Mouse (Mus musculus) forebrain, embryonic 16.5 days (tissue): ENCODE results near the gene Ralbp1. TPM values are rescaled to one million over a fixed set of nuclear protein-coding genes. Genes with fewer than 3 reads are reported as not detected.

Experiments used
- ATAC-seq: fragments of 200-750 bp; cut with Nextera tagmentation; 2 replicates; pipeline ENCODE4 v1.8.0; 2017; ENCODE audit warnings: mild to moderate bottlenecking, moderate library complexity
- H3K27ac ChIP-seq: fragments of 300-500 bp; sonication (generic); 2 replicates; pipeline ENCODE4 v1.5.1; 2014; ENCODE audit warnings: low read length, control low read depth
- H3K27me3 ChIP-seq: fragments of 300-500 bp; sonication (generic); replicated peaks from 2 replicates; pipeline ENCODE4 v1.6.1; 2014; ENCODE audit warnings: low read length; ENCODE audit not compliant: control insufficient read depth, insufficient read depth
- H3K36me3 ChIP-seq: fragments of 300-500 bp; sonication (generic); 2 replicates; pipeline ENCODE4 v1.6.1; 2014; ENCODE audit not compliant: control insufficient read depth, insufficient read depth
- H3K4me1 ChIP-seq: fragments of 300-500 bp; sonication (generic); replicated peaks from 2 replicates; pipeline ENCODE4 v1.6.1; 2014; ENCODE audit warnings: low read length; ENCODE audit not compliant: control insufficient read depth, insufficient read depth
- H3K4me2 ChIP-seq: fragments of 300-500 bp; sonication (generic); 2 replicates; pipeline ENCODE4 v1.6.1; 2014; ENCODE audit warnings: mild to moderate bottlenecking, low read length, control low read depth
- H3K4me3 ChIP-seq: fragments of 300-500 bp; sonication (generic); replicated peaks from 2 replicates; pipeline ENCODE4 v1.5.1; 2014; ENCODE audit warnings: mild to moderate bottlenecking, low read length, control low read depth
- H3K9ac ChIP-seq: fragments of 300-500 bp; sonication (generic); replicated peaks from 2 replicates; pipeline ENCODE4 v1.6.1; 2014; ENCODE audit warnings: low read depth, low read length, control low read depth
- H3K9me3 ChIP-seq: fragments of 300-500 bp; sonication (generic); 2 replicates; pipeline ENCODE4 v1.6.1; 2016; ENCODE audit warnings: low read length; ENCODE audit not compliant: control insufficient read depth
- WGBS: fragments of 180-500 bp; shearing (Covaris S2); extraction: QIAGEN DNeasy Blood & Tissue Kit; methylation state at CpG from one replicate; pipeline ENCODE4 v1.1.7; 2014; 5-methylcytosine and 5-hydroxymethylcytosine counted together
- polyA plus RNA-seq: library from polyadenylated mRNA; unstranded; fragments of >200 nt; fragmentation: Nextera tagmentation; extraction: Ambion mirVana; gene quantifications from 2 replicates; pipeline ENCODE4 v1.2.1, GENCODE M21; 2015

Gene Ralbp1
- polyA plus RNA-seq, 1 experiment from 2014 or later: 55.6 TPM

DNA sequence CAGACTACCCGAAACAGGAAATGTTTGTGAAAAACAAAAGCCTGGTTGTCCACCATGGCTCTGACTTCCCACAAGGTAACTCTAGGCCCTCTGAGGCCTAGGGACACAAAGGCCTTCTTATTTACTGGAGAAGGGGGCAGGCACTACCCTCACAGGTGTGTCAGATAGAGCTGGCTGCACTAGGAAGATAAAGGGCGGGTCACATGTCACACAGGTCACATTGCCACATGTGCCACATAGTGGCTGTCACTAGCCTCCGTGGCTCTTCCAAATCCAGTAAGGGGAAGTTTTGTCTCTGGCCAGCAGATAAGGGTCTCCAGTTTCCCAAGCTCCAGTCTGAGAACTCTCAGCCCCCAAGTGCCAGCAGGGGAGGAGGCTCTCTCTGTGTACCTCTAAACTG is 33.6 kb upstream of the Ralbp1 start:
- WGBS: 71% methylated on average over 3 of the region's 3 CpGs
- Histone ChIP-seq H3K9ac (no peak overlapping the region), H3K36me3 (peaks cover 5% of the 10 kb centered on the region), H3K4me2 (no peak overlapping the region), H3K4me3 (no peak overlapping the region), H3K27ac (no peak overlapping the region), H3K4me1 (peaks cover 11% of the 10 kb centered on the region), H3K9me3 (no peaks in the 10 kb centered on the region), H3K27me3 (no peaks in the 10 kb centered on the region)
- ATAC-seq: no peak

DNA sequence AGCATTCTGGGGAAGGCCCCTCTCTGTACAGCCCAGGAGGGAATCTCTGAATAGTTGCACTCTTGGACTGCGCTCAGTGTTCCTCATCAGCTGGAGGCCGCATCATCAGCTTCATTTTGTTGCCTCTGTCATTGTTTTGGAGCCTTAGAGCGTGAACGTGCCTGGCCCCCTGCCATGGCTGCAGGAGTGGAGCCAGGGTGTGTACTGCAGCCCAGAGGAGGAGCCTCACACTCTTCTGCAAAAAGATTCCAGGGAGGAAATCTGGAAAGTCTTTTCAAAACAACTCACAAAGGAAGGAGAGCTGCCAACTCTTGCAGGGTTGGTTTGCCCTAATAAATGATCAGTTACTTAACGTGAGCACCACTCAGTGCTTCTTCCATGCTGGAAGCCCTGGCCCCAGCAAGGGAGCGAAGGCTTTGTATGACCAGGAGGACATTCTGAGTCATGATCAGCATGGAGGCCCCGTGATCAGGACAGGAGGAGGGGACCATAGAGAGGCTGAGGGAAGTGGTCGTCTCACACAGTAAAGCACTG is 30.6 kb upstream of the Ralbp1 start:
- Histone ChIP-seq H3K4me2 (peak overlapping the region; percentile 23; the same call in 1 of the 2 replicates), H3K4me3 (no peak overlapping the region), H3K27me3 (no peaks in the 10 kb centered on the region), H3K27ac (peak overlapping the region; percentile 77), H3K9me3 (no peaks in the 10 kb centered on the region), H3K4me1 (peaks cover 11% of the 10 kb centered on the region), H3K36me3 (no peaks in the 10 kb centered on the region), H3K9ac (0 out of 2 replicates have a peak overlapping the region, but pooled peaks have one; percentile 11)
- peak; percentile 93 for ATAC-seq
- 3% methylated on average over 8 of the region's 8 CpGs for WGBS

DNA sequence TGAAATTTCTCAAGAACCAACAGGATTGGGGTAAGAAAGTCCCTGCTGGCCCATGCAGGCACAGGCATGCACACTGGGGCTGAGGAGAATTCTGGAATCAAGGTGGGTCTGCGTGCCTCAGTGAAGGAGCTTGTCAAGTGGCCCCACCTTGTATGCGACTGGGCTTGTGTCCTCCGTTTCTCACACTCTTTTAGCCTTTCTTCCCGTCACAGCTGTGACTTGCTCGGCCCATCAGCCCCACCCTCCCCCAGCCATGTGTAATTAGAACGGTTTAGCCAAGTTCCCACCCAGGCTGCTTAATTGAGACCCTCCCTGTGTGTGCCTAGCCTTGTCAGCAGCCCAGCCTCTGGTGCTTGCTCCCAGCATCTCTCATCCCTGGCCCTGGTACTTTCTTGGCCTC is 28.5 kb upstream of the Ralbp1 start:
- WGBS: 17% methylated on average over 6 of the region's 6 CpGs
- ATAC-seq: peak; percentile 34; the same call in 1 of the 2 replicates

DNA sequence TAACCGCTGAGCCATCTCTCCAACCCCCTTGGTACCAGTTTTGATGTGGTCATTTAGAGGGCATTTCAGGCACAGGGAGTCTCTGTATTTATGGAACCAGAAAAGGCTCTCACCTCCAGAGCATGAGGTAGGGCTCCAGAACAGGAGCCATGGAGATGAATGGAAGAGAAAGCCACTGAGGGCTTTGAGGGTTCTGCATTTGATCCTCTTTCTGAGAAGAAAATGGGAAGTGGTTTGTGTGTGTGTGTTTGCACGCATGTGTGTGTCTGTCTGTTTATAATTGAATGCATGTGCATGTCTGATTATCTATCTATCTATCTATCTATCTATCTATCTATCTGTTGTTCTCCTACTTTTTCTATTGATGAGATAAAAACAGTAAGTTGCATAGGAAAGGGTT is 26.6 kb upstream of the Ralbp1 start:
- no peaks in the 10 kb centered on the region for H3K27me3 ChIP-seq
- peaks cover 11% of the 10 kb centered on the region for H3K4me1 ChIP-seq
- no peaks in the 10 kb centered on the region for H3K9me3 ChIP-seq
- no peak overlapping the region for H3K9ac ChIP-seq
- H3K4me3 ChIP-seq: no peak overlapping the region
- 94% methylated on average over 2 of the region's 2 CpGs for WGBS
- H3K36me3 ChIP-seq: no peaks in the 10 kb centered on the region
- no peak overlapping the region for H3K27ac ChIP-seq
- no peak for ATAC-seq
- no peak overlapping the region for H3K4me2 ChIP-seq

More for the DNA sequence above, 28.5 kb upstream of the Ralbp1 start:
- Histone ChIP-seq H3K9me3 (no peaks in the 10 kb centered on the region), H3K4me2 (no peak overlapping the region), H3K4me3 (no peak overlapping the region), H3K4me1 (peaks cover 11% of the 10 kb centered on the region), H3K9ac (no peak overlapping the region), H3K27ac (no peak overlapping the region), H3K36me3 (no peaks in the 10 kb centered on the region), H3K27me3 (no peaks in the 10 kb centered on the region)

DNA sequence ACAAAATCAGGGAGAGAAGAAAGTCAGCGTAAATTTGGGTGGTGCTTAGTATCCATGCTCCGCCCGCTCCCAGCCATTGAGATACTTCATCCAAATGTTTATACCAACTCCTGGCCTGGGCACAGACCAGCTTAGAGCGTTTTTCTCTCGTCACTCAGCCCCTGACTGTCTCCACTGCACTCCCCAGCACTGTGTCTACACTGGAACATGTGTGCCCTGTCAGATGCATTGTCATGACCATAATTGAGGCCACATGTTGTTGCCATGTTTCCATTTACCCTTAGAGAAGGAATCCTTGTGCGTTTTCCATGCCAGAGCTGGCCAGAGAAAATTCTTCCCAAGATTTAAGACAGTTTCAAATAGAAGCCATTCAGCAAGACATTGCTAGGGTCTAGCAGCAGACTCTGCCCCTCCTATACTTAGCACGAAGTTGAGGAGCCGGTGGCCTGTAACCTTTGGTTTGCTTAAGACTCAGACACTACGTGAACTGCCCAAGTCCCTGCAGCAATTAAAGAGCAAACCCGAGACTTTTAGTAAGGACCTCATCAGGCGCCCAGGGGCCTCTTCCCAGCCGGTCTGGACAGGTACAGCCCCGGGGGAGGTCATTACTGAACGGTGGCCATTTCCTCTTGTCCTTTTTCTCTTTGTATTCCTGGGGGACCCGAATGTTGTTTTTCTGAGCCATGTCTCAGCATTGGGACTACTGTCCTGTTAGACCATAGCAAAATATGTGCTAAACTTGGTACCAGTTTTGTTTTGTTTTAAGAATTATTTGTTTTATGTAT is 25.9 kb upstream of the Ralbp1 start:
- ATAC-seq: no peak
- no peaks in the 10 kb centered on the region for H3K36me3 ChIP-seq
- peaks cover 11% of the 10 kb centered on the region for H3K4me1 ChIP-seq
- H3K27me3 ChIP-seq: no peaks in the 10 kb centered on the region
- H3K9me3 ChIP-seq: no peaks in the 10 kb centered on the region
- 85% methylated on average over 15 of the region's 15 CpGs for WGBS
- H3K9ac ChIP-seq: no peak overlapping the region
- no peak overlapping the region for H3K4me2 ChIP-seq
- no peak overlapping the region for H3K4me3 ChIP-seq
- no peak overlapping the region for H3K27ac ChIP-seq

DNA sequence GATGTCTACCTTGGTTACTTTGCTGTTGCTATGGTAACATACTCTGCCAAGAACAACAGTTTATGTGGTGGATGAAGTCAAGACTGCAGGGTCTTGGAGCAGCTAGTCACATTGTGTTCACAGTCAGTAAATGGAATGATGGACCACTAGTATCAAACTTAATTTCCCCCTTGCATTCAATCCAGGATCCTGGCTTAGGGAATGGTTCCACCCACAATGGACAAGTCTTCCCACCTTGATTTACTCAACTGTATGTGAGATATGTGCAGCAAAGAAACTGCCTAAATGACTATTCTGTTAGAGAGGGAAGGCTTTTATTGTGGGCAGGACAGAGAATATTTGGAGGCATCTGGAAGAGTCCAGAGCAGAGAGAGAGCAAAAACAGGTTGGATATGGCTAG is 22.7 kb upstream of the Ralbp1 start:
- no peak for ATAC-seq
- Histone ChIP-seq H3K4me1 (no peaks in the 10 kb centered on the region), H3K27ac (no peak overlapping the region), H3K9me3 (no peaks in the 10 kb centered on the region), H3K9ac (no peak overlapping the region), H3K4me2 (no peak overlapping the region), H3K27me3 (no peaks in the 10 kb centered on the region), H3K4me3 (no peak overlapping the region), H3K36me3 (no peaks in the 10 kb centered on the region)

DNA sequence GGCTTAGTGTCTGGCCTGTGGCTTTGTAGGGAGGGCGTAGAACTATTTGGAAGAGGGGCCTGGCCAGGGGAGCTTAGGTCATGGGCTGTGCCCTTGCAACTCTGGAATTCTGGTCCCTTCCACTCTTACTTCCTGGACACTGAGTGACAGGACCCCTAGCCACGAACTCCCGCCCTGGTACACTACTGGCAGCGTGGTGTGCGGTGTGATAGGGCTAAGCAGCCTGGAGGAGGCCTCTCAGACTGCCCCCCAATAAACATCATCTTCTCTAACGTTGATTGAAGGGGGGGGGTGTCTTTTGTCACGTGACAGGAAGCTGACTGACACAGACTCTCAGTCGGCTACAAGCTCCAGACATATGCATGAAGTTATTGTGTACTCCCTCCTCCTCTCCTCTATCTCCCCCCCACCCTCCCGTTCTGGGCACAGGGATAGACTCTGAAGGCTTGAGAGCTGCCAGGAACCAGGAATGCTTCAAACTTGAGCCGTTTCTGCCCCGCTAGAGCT is 21.4 kb upstream of the Ralbp1 start:
- no peaks in the 10 kb centered on the region for H3K27me3 ChIP-seq
- no peak overlapping the region for H3K4me3 ChIP-seq
- WGBS: 68% methylated on average over 11 of the region's 11 CpGs
- no peaks in the 10 kb centered on the region for H3K4me1 ChIP-seq
- no peaks in the 10 kb centered on the region for H3K36me3 ChIP-seq
- H3K27ac ChIP-seq: no peak overlapping the region
- H3K9me3 ChIP-seq: no peaks in the 10 kb centered on the region
- no peak for ATAC-seq
- H3K4me2 ChIP-seq: no peak overlapping the region
- no peak overlapping the region for H3K9ac ChIP-seq

DNA sequence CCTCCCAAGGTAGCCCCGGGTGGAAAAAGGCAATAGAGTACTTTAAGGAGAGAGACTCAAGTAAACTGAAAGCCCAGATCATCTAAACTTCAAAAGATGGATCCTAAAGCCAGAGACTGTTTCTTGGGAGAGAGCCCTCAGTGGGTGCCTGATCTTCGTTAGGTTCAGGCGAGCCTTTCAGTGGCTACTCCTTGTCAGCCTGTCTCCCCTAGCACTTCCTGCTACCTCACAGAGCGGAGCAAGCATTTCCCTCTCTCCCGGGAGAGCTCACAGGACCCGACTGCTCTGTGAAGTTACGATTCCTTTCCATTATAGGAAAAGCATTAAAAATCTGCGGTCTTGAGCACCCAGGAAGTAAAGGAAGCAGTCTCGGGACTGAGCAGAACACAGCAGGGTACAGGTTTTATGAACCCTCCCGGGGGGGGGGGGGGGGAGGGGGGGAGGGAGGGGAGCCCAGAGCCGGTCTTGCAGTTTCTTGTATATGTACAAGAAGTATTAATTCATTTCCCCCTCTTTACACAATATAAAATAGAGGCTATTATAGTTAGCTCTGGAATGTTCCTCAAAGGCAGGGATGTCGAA is 20.8 kb upstream of the Ralbp1 start:
- Histone ChIP-seq H3K9me3 (no peaks in the 10 kb centered on the region), H3K27ac (no peak overlapping the region), H3K4me1 (no peaks in the 10 kb centered on the region), H3K27me3 (no peaks in the 10 kb centered on the region), H3K4me2 (no peak overlapping the region), H3K9ac (no peak overlapping the region), H3K36me3 (no peaks in the 10 kb centered on the region), H3K4me3 (no peak overlapping the region)
- 50% methylated on average over 11 of the region's 12 CpGs for WGBS
- ATAC-seq: no peak

DNA sequence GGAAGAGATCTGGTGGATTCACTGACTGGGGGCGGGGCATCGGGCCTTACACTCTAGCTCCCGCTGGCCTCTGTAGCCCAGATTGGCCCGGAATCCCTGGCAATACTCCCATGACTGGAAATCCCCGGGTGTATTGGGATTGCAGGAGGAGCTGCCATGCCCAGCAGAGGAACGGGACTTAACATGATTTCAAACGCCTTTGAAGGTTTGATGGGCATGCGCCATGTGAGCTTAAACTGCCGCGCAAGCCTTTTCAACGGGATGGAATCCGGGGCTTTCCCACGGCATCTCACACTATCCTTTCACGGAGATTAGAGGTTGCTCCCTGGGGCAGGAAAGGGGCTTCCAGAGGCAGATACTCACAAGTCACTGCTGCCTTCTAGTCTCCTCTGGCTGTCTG is 19.6 kb upstream of the Ralbp1 start:
- no peaks in the 10 kb centered on the region for H3K36me3 ChIP-seq
- no peaks in the 10 kb centered on the region for H3K27me3 ChIP-seq
- no peak overlapping the region for H3K4me3 ChIP-seq
- H3K27ac ChIP-seq: no peak overlapping the region
- H3K9ac ChIP-seq: no peak overlapping the region
- no peaks in the 10 kb centered on the region for H3K4me1 ChIP-seq
- ATAC-seq: no peak
- H3K4me2 ChIP-seq: no peak overlapping the region
- no peaks in the 10 kb centered on the region for H3K9me3 ChIP-seq
- 83% methylated on average over 14 of the region's 14 CpGs for WGBS
